Mouse (Mus musculus) kidney, embryonic 15.5 days (tissue): ENCODE measurements around the gene Phyhipl. TPM values are rescaled to one million over a fixed set of nuclear protein-coding genes. Genes with fewer than 3 reads are reported as not detected.

ENCODE experiments used
- ATAC-seq: fragments of 200-750 bp; cut with Nextera tagmentation; replicated peaks from 2 replicates; pipeline ENCODE4 v1.8.0; 2017; ENCODE audit warnings: moderate TSS enrichment; ENCODE audit not compliant: low FRiP score
- H3K27ac ChIP-seq: fragments of 300-500 bp; sonication (generic); 2 replicates; pipeline ENCODE4 v1.5.1; 2015; ENCODE audit warnings: mild to moderate bottlenecking, inconsistent platforms
- H3K27me3 ChIP-seq: fragments of 300-500 bp; sonication (generic); 2 replicates; pipeline ENCODE4 v1.6.1; 2015; ENCODE audit warnings: inconsistent platforms
- H3K36me3 ChIP-seq: fragments of 300-500 bp; sonication (generic); 2 replicates; pipeline ENCODE4 v1.6.1; 2015; ENCODE audit warnings: inconsistent platforms
- H3K4me1 ChIP-seq: fragments of 300-500 bp; sonication (generic); 2 replicates; pipeline ENCODE4 v1.6.1; 2015; ENCODE audit warnings: inconsistent platforms
- H3K4me2 ChIP-seq: fragments of 300-500 bp; sonication (generic); 2 replicates; pipeline ENCODE4 v1.6.1; 2015; ENCODE audit warnings: moderate library complexity, mild to moderate bottlenecking, inconsistent platforms
- H3K4me3 ChIP-seq: fragments of 300-500 bp; sonication (generic); replicated peaks from 2 replicates; pipeline ENCODE4 v1.5.1; 2015; ENCODE audit warnings: mild to moderate bottlenecking, inconsistent platforms
- H3K9ac ChIP-seq: fragments of 300-500 bp; sonication (generic); 2 replicates; pipeline ENCODE4 v1.6.1; 2015; ENCODE audit warnings: mild to moderate bottlenecking, inconsistent platforms
- H3K9me3 ChIP-seq: fragments of 300-500 bp; sonication (generic); replicated peaks from 2 replicates; pipeline ENCODE4 v1.6.1; 2016; ENCODE audit warnings: inconsistent platforms
- WGBS: fragments of 180-500 bp; shearing (Covaris S2); methylation state at CpG from one replicate; pipeline ENCODE4 v1.1.7; 2015; ENCODE audit warnings: mixed read lengths; 5-methylcytosine and 5-hydroxymethylcytosine counted together
- polyA plus RNA-seq: library from polyadenylated mRNA; unstranded; fragments of >200 nt; fragmentation: Nextera tagmentation; extraction: Ambion mirVana; gene quantifications from 2 replicates; pipeline ENCODE4 v1.2.1, GENCODE M21; 2015

Phyhipl gene
- polyA plus RNA-seq, 1 experiment from 2014 or later: 19.0 TPM

- Histone ChIP-seq H3K4me3 (no peak overlapping the region), H3K27me3 (no peaks in the 10 kb centered on the region), H3K4me2 (no peak overlapping the region), H3K27ac (no peak overlapping the region), H3K9me3 (no peaks in the 10 kb centered on the region), H3K4me1 (no peaks in the 10 kb centered on the region), H3K36me3 (no peaks in the 10 kb centered on the region), H3K9ac (no peak overlapping the region)
- ATAC-seq: no peak
- WGBS: 83% methylated on average over 6 of the region's 6 CpGs
These were observed 39.4 kb downstream of the Phyhipl start for GRCm38 (mm10) chr10:70616377-70616776.

DNA sequence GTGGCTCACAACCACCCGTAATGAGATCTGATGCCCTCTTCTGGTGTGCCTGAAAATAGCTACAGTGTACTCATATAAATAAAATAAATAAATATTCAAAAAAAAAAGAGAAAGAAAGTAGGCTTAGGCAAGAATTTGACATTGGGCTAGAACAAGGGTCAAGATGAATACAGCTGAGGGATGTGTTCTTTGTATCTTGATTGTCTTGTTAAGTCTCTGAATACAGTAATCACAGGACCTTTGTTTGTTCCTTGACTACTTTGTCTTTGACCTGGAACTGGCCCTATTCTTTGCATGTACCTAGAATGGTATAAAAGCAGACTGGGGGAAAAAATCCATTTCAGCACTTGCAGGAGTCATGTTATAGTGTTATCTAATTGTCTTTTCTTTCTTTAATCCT is 44.1 kb downstream of the Phyhipl start:
- Histone ChIP-seq H3K36me3 (no peaks in the 10 kb centered on the region), H3K9ac (no peak overlapping the region), H3K9me3 (no peaks in the 10 kb centered on the region), H3K4me2 (no peak overlapping the region), H3K27me3 (no peaks in the 10 kb centered on the region), H3K4me1 (no peaks in the 10 kb centered on the region), H3K4me3 (no peak overlapping the region), H3K27ac (no peak overlapping the region)
- no peak for ATAC-seq
- 87% methylated on average over 1 of the region's 1 CpGs for WGBS

- ATAC-seq: peak; percentile 58
- H3K27me3 ChIP-seq: peaks cover 41% of the 10 kb centered on the region
- H3K9me3 ChIP-seq: no peaks in the 10 kb centered on the region
- H3K9ac ChIP-seq: peak overlapping the region; percentile 40
- peak overlapping the region; percentile 92 for H3K4me2 ChIP-seq
- WGBS: under 1% methylated on average over 27 of the region's 28 CpGs
- peaks cover 17% of the 10 kb centered on the region for H3K4me1 ChIP-seq
- H3K4me3 ChIP-seq: peak overlapping the region; percentile 67
- H3K27ac ChIP-seq: peak overlapping the region; percentile 59
- H3K36me3 ChIP-seq: no peaks in the 10 kb centered on the region
These were observed 55.9 kb downstream of the Phyhipl start for GRCm38 (mm10) chr10:70599925-70600305.

- Histone ChIP-seq H3K4me3 (peak overlapping the region; percentile 67), H3K9ac (peak overlapping the region; percentile 40), H3K36me3 (no peaks in the 10 kb centered on the region), H3K4me1 (peaks cover 17% of the 10 kb centered on the region), H3K9me3 (no peaks in the 10 kb centered on the region), H3K4me2 (peak overlapping the region; percentile 92), H3K27ac (peak overlapping the region; percentile 59), H3K27me3 (peaks cover 41% of the 10 kb centered on the region)
- peak; percentile 94 for ATAC-seq
- under 1% methylated on average over 102 of the region's 124 CpGs for WGBS
These were observed 56.4 kb downstream of the Phyhipl start for GRCm38 (mm10) chr10:70599126-70599924.

GRCm38 (mm10) chr10:70598516-70599125 is 57.1 kb downstream of the Phyhipl start:
- H3K4me1 ChIP-seq: peaks cover 17% of the 10 kb centered on the region
- no peaks in the 10 kb centered on the region for H3K9me3 ChIP-seq
- H3K27ac ChIP-seq: 0 out of 2 replicates have a peak overlapping the region, but pooled peaks have one; percentile 34
- WGBS: 1% methylated on average over 48 of the region's 48 CpGs
- peak overlapping the region; percentile 16; the same call in 1 of the 2 replicates for H3K9ac ChIP-seq
- no peaks in the 10 kb centered on the region for H3K36me3 ChIP-seq
- H3K27me3 ChIP-seq: peaks cover 41% of the 10 kb centered on the region
- H3K4me3 ChIP-seq: peak overlapping the region; percentile 67
- peak; percentile 68 for ATAC-seq
- peak overlapping the region; percentile 92 for H3K4me2 ChIP-seq

DNA sequence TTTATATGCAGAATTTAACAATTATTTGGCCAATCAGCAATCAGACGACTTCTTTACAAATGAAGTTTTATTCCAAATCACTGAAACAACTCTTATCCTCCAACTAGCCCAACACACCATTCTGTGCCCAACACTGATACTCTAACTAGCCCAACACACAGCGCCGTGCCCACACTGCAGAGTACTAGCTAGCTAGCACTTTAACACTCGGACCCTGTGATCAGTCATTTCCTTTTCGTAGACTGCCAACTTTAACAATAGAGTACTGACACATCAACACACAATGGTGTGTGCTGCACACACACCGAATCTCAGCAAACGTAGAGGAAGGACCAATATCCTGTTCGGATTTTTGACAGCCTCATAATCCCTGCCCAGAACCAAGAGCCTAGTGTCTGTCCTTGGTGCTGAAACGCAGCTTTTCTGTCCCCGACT is 57.7 kb downstream of the Phyhipl start:
- 21% methylated on average over 10 of the region's 10 CpGs for WGBS
- H3K9me3 ChIP-seq: no peaks in the 10 kb centered on the region
- peaks cover 17% of the 10 kb centered on the region for H3K4me1 ChIP-seq
- H3K27me3 ChIP-seq: peaks cover 41% of the 10 kb centered on the region
- H3K4me2 ChIP-seq: peak overlapping the region; percentile 92
- no peaks in the 10 kb centered on the region for H3K36me3 ChIP-seq
- no peak overlapping the region for H3K27ac ChIP-seq
- H3K4me3 ChIP-seq: peak overlapping the region; percentile 67
- H3K9ac ChIP-seq: 0 out of 2 replicates have a peak overlapping the region, but pooled peaks have one; percentile 16
- no peak for ATAC-seq

DNA sequence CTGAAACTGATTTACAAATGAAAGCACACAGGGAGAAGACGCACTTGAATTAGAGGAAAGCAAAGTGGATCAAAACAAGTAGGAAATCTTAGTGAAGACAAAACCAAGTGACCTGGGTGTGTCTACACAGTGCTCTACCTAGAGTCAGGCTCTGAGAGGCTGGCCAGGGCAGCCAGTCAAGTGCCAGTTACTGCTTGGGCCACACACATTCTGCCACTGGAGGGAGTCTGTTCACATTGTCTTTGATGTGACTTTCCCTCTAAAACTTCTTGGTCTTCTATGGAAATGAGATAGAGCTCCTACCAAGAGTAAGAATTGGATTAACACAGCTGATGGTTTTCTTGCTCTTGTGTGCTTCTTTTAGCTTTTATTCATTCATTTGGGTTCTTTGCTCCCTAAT is 61.8 kb downstream of the Phyhipl start:
- ATAC-seq: no peak
- no peak overlapping the region for H3K27ac ChIP-seq

DNA sequence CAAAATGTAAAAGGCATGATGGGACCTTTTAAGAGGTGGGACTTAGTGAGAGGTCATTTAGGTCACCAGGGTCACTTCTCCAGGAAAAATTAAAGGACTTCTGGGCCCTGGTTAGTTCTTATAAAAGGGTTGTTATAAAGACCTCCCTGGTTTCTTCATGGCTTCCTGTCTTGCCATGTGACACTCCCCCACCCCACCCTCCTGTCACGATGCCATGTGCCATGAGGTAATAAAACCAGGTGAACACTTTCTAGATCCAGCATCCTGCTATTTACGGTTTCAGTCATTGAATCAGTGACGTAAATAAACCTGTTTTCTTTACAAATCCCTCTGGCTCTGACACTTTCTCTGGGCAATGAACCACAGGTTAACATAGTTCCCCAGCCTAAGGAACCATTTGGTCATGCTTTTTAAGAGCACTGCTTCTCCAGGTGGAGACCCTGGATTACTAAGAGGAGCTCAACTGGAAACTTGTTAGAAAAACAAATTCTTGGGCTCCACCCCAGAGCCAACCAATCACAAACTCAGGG is 68.8 kb downstream of the Phyhipl start:
- Histone ChIP-seq H3K4me1 (no peaks in the 10 kb centered on the region), H3K9me3 (no peaks in the 10 kb centered on the region), H3K27me3 (no peaks in the 10 kb centered on the region), H3K9ac (no peak overlapping the region), H3K36me3 (no peaks in the 10 kb centered on the region), H3K4me2 (no peak overlapping the region), H3K4me3 (no peak overlapping the region), H3K27ac (no peak overlapping the region)
- ATAC-seq: no peak
- 46% methylated on average over 3 of the region's 3 CpGs for WGBS

More for the DNA sequence above, 61.8 kb downstream of the Phyhipl start:
- H3K36me3 ChIP-seq: no peaks in the 10 kb centered on the region
- peaks cover 11% of the 10 kb centered on the region for H3K27me3 ChIP-seq
- peaks cover 10% of the 10 kb centered on the region for H3K4me1 ChIP-seq
- 45% methylated on average over 1 of the region's 1 CpGs for WGBS
- H3K4me3 ChIP-seq: no peak overlapping the region
- H3K9ac ChIP-seq: no peak overlapping the region
- H3K9me3 ChIP-seq: no peaks in the 10 kb centered on the region
- no peak overlapping the region for H3K4me2 ChIP-seq

DNA sequence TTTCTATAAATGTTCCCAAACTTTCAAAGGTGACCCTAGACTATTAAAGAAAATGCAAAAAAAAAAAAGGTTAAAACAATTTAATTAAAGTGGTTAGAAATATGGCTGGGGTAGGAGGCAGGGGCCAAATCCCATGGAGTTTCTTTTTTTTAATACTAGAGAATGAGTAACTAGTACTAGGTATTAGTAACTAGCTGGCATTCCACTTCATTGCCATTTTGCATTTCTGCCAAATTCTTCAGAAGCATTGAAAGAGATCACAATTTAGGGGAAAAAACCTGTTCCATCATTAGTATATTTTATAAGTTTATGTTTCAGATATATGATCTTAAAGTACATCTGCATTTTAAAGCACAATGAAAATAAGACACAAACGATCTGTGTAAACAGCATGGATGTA is 71.6 kb downstream of the Phyhipl start:
- Histone ChIP-seq H3K4me3 (no peak overlapping the region), H3K4me1 (no peaks in the 10 kb centered on the region), H3K36me3 (no peaks in the 10 kb centered on the region), H3K9ac (no peak overlapping the region), H3K27me3 (no peaks in the 10 kb centered on the region), H3K27ac (no peak overlapping the region), H3K4me2 (no peak overlapping the region), H3K9me3 (no peaks in the 10 kb centered on the region)
- no peak for ATAC-seq
- WGBS: 86% methylated on average over 1 of the region's 1 CpGs

DNA sequence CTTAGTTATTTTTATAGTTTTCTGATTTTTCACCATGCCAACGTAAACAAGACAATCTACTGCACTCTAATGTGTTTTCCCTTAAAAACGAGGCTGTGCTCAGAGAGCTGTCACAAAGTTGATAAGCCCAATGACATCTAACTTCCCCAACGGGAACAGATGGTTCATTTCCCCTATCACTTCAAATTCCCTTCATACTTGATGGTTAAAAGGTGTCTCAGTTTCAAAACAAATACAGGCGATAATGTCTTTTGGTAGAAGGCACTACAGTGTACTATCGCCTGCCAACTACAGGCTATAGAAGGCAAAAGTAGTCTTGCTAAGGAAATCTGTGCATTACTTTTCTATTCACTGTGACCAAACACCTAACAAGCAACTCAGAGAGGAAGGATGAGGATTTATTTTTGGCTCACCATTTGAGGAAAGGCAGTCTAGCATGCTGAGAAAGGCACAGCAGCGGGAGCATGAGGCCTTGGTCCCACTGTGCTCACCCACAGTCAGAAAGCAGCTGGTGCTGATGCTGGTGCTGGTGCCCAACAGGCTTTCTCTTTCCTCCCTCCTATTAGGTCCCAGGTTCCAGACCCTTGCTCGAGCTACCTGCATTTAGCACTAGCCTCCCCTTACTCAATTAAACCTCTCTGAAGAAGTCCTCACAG is 74.1 kb downstream of the Phyhipl start:
- WGBS: 45% methylated on average over 7 of the region's 7 CpGs
- ATAC-seq: no peak
- Histone ChIP-seq H3K36me3 (no peaks in the 10 kb centered on the region), H3K4me3 (no peak overlapping the region), H3K27ac (no peak overlapping the region), H3K9ac (no peak overlapping the region), H3K9me3 (no peaks in the 10 kb centered on the region), H3K4me2 (no peak overlapping the region), H3K27me3 (no peaks in the 10 kb centered on the region), H3K4me1 (no peaks in the 10 kb centered on the region)

- no peak overlapping the region for H3K4me3 ChIP-seq
- H3K27ac ChIP-seq: no peak overlapping the region
- H3K36me3 ChIP-seq: 0 out of 2 replicates have a peak, but pooled peaks cover 2% of the 10 kb centered on the region
- 32% methylated on average over 3 of the region's 3 CpGs for WGBS
- ATAC-seq: no peak
- no peaks in the 10 kb centered on the region for H3K9me3 ChIP-seq
- no peak overlapping the region for H3K4me2 ChIP-seq
- H3K9ac ChIP-seq: no peak overlapping the region
- H3K4me1 ChIP-seq: no peaks in the 10 kb centered on the region
- no peaks in the 10 kb centered on the region for H3K27me3 ChIP-seq
These were observed 92.1 kb downstream of the Phyhipl start for GRCm38 (mm10) chr10:70563636-70564035.

DNA sequence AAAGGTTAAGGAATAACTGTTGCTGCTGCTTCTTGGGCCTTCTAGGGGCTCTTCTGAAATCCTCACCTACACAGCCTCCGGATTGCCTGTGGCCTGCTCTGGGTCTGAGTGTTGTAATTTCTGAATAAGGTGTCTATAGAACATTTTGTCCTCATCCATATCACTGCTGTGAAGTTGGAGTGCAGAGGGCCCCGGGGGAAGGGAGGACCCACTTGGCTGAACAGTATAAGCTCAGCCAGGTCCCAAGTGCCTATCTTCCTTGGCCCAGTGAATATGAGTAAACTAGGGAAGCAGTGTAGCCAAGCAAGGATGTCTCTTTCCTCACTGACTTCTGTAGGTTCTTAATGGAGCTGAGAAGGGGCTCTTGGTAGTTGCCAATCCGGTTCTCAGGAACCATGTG is 103.2 kb downstream of the Phyhipl start:
- 85% methylated on average over 3 of the region's 3 CpGs for WGBS
- ATAC-seq: no peak
- H3K4me2 ChIP-seq: no peak overlapping the region
- no peaks in the 10 kb centered on the region for H3K27me3 ChIP-seq
- H3K4me1 ChIP-seq: no peaks in the 10 kb centered on the region
- H3K9ac ChIP-seq: no peak overlapping the region
- no peak overlapping the region for H3K27ac ChIP-seq
- no peaks in the 10 kb centered on the region for H3K9me3 ChIP-seq
- H3K4me3 ChIP-seq: no peak overlapping the region
- H3K36me3 ChIP-seq: peaks cover 21% of the 10 kb centered on the region
